Mouse (Mus musculus) midbrain, embryonic 10.5 days (tissue): ENCODE data around the gene Slc25a48. TPM values are rescaled to one million over a fixed set of nuclear protein-coding genes. Genes with fewer than 3 reads are reported as not detected.

Source experiments
- DNase-seq: peaks from one replicate; pipeline ENCODE4 v3.0.0-alpha.2; 2017; ENCODE audit warnings: low spot score
- H3K27ac ChIP-seq: fragments of 300-500 bp; sonication (generic); replicated peaks from 2 replicates; pipeline ENCODE4 v1.5.1; 2016; ENCODE audit warnings: mild to moderate bottlenecking
- H3K27me3 ChIP-seq: fragments of 300-500 bp; sonication (generic); 2 replicates; pipeline ENCODE4 v1.6.1; 2016; ENCODE audit warnings: low read depth, mild to moderate bottlenecking; ENCODE audit not compliant: poor library complexity, severe bottlenecking
- H3K36me3 ChIP-seq: fragments of 300-500 bp; sonication (generic); 2 replicates; pipeline ENCODE4 v1.6.1; 2016; ENCODE audit warnings: mild to moderate bottlenecking, moderate library complexity
- H3K4me1 ChIP-seq: fragments of 300-500 bp; sonication (generic); 2 replicates; pipeline ENCODE4 v1.6.1; 2016
- H3K4me3 ChIP-seq: fragments of 300-500 bp; sonication (generic); 2 replicates; pipeline ENCODE4 v1.5.1; 2016; ENCODE audit warnings: mild to moderate bottlenecking, moderate library complexity
- H3K9me3 ChIP-seq: fragments of 300-500 bp; sonication (generic); replicated peaks from 2 replicates; pipeline ENCODE4 v1.6.1; 2016; ENCODE audit warnings: mild to moderate bottlenecking
- WGBS: fragments of 180-500 bp; shearing (Covaris S2); methylation state at CpG from one replicate; pipeline ENCODE4 v1.1.7; 2016; 5-methylcytosine and 5-hydroxymethylcytosine counted together
- polyA plus RNA-seq: library from polyadenylated mRNA; unstranded; fragments of >200 nt; fragmentation: Nextera tagmentation; extraction: Ambion mirVana; gene quantifications from 2 replicates; pipeline ENCODE4 v1.2.1, GENCODE M21; 2016

Gene Slc25a48
- polyA plus RNA-seq, 1 experiment from 2014 or later, result not detected

DNA sequence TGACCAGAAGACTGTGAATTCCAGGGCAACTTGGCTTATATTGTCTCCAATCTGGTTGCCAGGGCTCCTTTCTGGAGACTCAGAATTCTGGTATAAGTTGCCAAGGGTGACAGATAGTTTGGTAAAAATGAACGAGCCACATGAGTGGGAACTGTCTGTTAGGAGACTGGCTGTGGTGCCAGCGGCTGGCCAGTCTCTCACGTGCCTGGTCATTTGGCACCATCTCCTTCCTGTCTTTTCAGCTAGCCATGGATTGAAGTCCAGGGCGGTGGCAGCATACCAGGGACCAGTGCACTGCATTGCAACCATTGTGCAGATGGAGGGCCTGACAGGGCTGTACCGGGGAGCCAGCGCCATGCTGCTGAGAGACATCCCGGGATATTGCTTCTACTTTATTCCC, 25.1 kb downstream of the Slc25a48 start:
- Histone ChIP-seq H3K36me3 (no peaks in the 10 kb centered on the region), H3K27ac (no peak overlapping the region), H3K27me3 (no peaks in the 10 kb centered on the region), H3K4me1 (peaks cover 12% of the 10 kb centered on the region), H3K4me3 (no peak overlapping the region), H3K9me3 (no peaks in the 10 kb centered on the region)
- DNase-seq, result no peak
- 94% methylated on average over 7 of the region's 7 CpGs for WGBS

DNA sequence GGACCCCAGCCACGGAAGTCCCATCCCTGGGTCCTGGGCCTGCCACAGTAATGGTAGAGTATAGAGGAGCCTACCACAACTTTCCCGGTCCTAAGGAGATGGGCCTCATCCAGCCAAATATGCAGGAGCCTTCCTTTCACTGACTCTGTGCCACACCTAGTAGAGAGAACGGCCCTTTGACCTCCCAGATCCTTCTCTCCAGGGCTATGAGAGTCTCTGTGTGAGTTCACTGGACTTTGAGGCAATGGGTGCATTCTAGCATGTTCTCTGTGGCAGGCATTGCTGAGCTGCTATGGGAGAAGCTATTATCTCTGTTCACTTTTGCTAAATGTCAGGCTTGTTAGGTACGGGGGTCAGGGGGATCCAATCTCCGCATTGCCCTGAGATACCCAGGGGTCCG, 25.6 kb downstream of the Slc25a48 start:
- H3K27me3 ChIP-seq, result no peaks in the 10 kb centered on the region
- no peaks in the 10 kb centered on the region for H3K36me3 ChIP-seq
- no peak overlapping the region for H3K27ac ChIP-seq
- WGBS, result 83% methylated on average over 6 of the region's 6 CpGs
- no peak overlapping the region for H3K4me3 ChIP-seq
- DNase-seq, result no peak
- no peaks in the 10 kb centered on the region for H3K9me3 ChIP-seq
- H3K4me1 ChIP-seq, result peaks cover 12% of the 10 kb centered on the region

DNA sequence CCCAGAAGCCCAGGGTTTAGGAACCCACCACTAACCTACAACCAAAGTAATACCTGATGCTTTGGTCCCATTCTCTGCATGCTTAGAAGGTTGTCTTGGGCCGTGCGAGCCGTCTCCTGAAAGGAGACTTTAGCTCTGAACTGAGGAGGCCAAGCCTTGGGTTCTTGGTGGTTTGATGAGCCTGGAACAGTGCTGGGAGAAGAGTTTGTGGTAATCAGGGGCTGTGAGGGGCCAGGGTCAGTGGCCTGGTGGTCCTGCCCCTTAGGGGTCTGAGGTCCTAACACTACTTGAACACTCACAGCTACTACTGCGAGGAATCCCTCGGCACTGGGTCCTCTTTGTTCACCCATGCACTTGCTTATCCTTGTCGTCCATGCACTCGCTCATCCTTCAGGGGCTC, 29.6 kb downstream of the Slc25a48 start:
- no peaks in the 10 kb centered on the region for H3K36me3 ChIP-seq
- H3K4me3 ChIP-seq, result no peak overlapping the region
- H3K9me3 ChIP-seq, result no peaks in the 10 kb centered on the region
- peaks cover 18% of the 10 kb centered on the region for H3K4me1 ChIP-seq
- WGBS, result 92% methylated on average over 7 of the region's 7 CpGs
- H3K27me3 ChIP-seq, result no peaks in the 10 kb centered on the region
- no peak overlapping the region for H3K27ac ChIP-seq
- no peak for DNase-seq

DNA sequence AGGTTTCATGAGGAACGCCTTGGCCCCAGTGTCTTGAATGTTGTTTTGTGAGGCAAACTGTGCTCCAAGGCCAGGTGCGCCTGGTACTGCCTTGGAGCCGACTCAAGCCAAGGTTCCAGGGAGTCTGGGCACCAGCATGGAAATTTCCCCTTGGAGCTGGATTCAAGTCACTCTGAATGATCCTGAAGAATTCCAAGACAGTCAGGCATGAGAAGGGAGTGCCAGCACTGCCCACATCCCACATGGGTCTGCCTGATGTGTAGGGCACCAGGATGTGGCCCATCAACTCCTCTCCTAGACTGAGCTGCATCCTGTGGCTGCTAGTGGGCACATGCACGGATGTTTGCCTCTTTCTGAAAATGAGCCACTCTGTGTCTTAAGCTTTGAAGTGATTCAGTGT, 30.4 kb downstream of the Slc25a48 start:
- Histone ChIP-seq H3K27me3 (no peaks in the 10 kb centered on the region), H3K4me1 (peaks cover 18% of the 10 kb centered on the region), H3K9me3 (no peaks in the 10 kb centered on the region), H3K4me3 (no peak overlapping the region), H3K36me3 (no peaks in the 10 kb centered on the region), H3K27ac (no peak overlapping the region)
- DNase-seq, result no peak
- 92% methylated on average over 4 of the region's 4 CpGs for WGBS

DNA sequence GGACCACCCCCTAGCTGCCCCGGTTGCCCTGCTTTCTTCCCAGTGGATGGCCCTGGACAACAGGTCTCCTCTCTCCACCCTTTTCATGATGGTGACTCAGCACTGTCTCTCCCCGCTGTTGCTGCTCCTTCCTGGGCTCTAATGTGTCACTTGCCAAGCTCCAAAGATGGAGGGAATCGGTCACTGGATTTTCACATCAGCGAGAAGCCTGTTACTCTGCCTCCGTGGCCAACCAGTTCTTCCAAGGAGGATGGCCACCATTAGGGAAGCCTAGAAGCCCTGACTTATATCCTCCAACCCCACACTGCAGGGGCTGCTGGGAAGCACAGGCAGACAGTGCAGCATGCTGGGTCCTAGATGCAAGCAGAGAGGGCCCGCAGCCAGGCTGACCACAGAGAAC, 33.1 kb downstream of the Slc25a48 start:
- Histone ChIP-seq H3K4me1 (peaks cover 6% of the 10 kb centered on the region), H3K27me3 (no peaks in the 10 kb centered on the region), H3K9me3 (no peaks in the 10 kb centered on the region), H3K27ac (no peak overlapping the region), H3K36me3 (no peaks in the 10 kb centered on the region), H3K4me3 (no peak overlapping the region)
- 90% methylated on average over 6 of the region's 6 CpGs for WGBS
- DNase-seq, result no peak

DNA sequence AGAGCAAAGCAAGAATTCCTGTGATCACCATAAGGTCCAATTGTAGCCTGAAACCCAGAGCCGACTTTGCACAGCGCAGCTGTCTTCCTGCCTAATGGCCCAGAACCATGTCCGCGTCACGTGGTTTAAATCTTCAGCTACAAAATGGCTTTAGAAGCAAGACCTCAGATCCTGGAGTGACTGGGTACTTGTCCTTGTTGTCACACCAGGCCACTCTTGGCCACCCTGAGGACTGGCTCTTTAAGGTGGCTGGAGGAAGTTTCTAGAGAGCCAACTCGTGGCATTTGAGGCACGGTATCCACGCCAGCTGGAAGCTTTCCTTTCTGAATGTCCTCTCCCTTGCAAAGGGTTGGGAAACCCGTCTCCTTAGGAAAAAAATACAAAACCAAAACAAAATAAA, 33.8 kb downstream of the Slc25a48 start:
- Histone ChIP-seq H3K4me3 (no peak overlapping the region), H3K36me3 (no peaks in the 10 kb centered on the region), H3K9me3 (no peaks in the 10 kb centered on the region), H3K4me1 (peaks cover 6% of the 10 kb centered on the region), H3K27me3 (no peaks in the 10 kb centered on the region), H3K27ac (no peak overlapping the region)
- DNase-seq, result no peak
- 80% methylated on average over 9 of the region's 9 CpGs for WGBS

DNA sequence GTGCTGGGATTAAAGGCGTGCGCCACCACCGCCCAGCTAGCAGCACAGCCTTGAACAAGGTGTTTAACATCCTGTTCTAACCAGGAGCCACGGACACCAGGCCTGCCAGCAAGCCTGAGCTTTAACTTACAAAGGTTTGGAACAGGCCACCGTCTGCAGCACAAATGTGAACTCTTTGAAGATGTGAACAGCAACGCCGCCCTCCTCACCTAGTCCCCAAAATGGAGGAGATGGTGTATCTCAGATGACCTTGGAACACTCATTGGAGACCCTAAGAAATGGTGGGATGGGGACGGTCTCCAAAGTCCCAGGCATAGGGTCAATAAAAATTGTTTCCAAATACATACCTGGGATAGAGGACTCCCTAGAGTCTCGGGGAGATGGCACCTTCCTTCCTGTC, 34.5 kb downstream of the Slc25a48 start:
- H3K27me3 ChIP-seq, result no peaks in the 10 kb centered on the region
- peaks cover 11% of the 10 kb centered on the region for H3K4me1 ChIP-seq
- 92% methylated on average over 9 of the region's 9 CpGs for WGBS
- H3K4me3 ChIP-seq, result no peak overlapping the region
- H3K27ac ChIP-seq, result no peak overlapping the region
- no peak for DNase-seq
- no peaks in the 10 kb centered on the region for H3K36me3 ChIP-seq
- H3K9me3 ChIP-seq, result no peaks in the 10 kb centered on the region

DNA sequence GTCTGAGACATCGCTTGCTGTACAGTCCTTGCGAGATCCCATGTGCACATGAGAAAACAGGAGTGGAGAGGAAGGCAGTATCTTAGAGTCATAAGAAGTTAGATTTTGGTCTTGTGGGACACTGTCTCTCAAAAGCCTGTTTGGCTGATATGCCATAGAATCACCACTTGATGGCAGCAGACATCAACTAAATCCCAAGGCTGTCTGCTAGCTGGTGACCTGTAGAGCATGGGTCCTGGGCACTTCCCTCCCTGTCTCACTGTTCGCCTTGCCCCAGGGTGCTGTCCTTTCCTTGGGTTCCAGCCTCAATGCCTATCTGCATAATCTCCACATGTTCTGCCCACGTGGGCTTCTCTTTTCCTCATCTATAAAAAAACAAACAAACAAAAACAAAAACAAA, 37.2 kb downstream of the Slc25a48 start:
- Histone ChIP-seq H3K9me3 (no peaks in the 10 kb centered on the region), H3K27me3 (no peaks in the 10 kb centered on the region), H3K4me1 (peaks cover 11% of the 10 kb centered on the region), H3K27ac (no peak overlapping the region), H3K4me3 (no peak overlapping the region), H3K36me3 (no peaks in the 10 kb centered on the region)
- 34% methylated on average over 4 of the region's 4 CpGs for WGBS
- DNase-seq, result peak; percentile 49

DNA sequence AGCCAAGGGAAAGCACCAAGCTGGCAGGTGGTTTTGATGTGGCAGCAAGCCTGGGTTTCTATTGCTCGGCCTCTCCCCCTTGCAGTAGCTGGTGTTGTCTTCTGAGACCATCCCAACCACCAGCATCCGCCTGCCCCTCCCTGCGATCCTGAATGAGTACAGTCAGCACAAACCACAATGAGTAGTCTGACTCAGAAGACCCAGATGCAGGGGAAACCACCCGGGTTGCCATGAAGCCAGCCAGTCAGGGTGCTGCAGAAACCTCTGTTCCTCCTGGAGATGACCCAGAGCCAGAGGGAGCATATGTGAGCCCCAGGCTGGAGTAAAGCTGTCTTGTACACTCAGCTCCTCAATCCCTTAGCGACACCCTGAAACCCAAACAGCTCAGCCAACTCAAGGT, 38.6 kb downstream of the Slc25a48 start:
- H3K27me3 ChIP-seq, result no peaks in the 10 kb centered on the region
- no peak overlapping the region for H3K4me3 ChIP-seq
- H3K27ac ChIP-seq, result no peak overlapping the region
- H3K9me3 ChIP-seq, result no peaks in the 10 kb centered on the region
- 0 out of 2 replicates have a peak, but pooled peaks cover 5% of the 10 kb centered on the region for H3K4me1 ChIP-seq
- no peak for DNase-seq
- no peaks in the 10 kb centered on the region for H3K36me3 ChIP-seq
- WGBS, result 79% methylated on average over 5 of the region's 5 CpGs

DNA sequence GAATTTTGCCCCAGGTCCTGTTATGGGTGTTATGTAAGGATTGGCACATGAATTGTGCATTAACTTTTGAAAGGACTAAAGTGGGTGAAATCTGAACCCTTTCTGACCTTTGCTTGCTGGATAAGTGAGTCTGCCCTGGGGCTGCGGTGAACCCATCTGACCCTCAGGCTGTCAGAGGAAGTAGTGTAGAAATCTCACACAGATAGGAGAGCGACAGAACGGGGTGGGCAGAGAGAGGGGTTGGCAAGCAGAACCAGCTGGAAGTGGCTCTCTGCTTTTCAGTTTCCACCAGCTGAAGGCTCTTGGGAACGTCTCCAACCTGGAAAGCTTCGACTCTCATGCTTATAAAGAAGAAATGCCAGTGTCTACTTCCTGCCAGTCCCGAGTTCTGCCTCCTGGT, 39.1 kb downstream of the Slc25a48 start:
- WGBS, result 74% methylated on average over 6 of the region's 6 CpGs
- 0 out of 2 replicates have a peak, but pooled peaks cover 5% of the 10 kb centered on the region for H3K4me1 ChIP-seq
- no peak overlapping the region for H3K4me3 ChIP-seq
- H3K36me3 ChIP-seq, result no peaks in the 10 kb centered on the region
- H3K27me3 ChIP-seq, result no peaks in the 10 kb centered on the region
- no peak overlapping the region for H3K27ac ChIP-seq
- DNase-seq, result no peak
- H3K9me3 ChIP-seq, result no peaks in the 10 kb centered on the region

DNA sequence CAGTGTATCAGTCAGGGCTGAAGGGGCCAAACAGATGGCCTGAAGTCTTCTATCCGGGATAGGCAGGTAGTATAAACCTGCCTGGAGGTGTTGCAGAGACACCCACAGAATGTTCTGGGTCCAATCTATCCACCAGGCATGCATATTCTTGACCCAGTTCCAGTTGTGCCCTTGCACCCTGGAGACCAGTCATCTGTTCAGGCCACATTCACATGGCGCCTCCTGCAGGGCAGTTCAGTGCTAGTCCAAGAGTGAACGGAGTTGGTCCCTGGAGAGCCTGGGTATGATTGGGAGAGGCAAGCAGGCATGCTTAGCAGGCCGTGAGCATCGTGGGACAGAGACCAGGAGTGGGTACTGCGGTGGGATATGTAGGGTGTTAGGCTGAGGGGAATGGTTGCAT, 39.9 kb downstream of the Slc25a48 start:
- H3K4me3 ChIP-seq, result no peak overlapping the region
- H3K27ac ChIP-seq, result no peak overlapping the region
- no peaks in the 10 kb centered on the region for H3K36me3 ChIP-seq
- 0 out of 2 replicates have a peak, but pooled peaks cover 5% of the 10 kb centered on the region for H3K4me1 ChIP-seq
- no peak for DNase-seq
- no peaks in the 10 kb centered on the region for H3K9me3 ChIP-seq
- 90% methylated on average over 6 of the region's 6 CpGs for WGBS
- H3K27me3 ChIP-seq, result no peaks in the 10 kb centered on the region

DNA sequence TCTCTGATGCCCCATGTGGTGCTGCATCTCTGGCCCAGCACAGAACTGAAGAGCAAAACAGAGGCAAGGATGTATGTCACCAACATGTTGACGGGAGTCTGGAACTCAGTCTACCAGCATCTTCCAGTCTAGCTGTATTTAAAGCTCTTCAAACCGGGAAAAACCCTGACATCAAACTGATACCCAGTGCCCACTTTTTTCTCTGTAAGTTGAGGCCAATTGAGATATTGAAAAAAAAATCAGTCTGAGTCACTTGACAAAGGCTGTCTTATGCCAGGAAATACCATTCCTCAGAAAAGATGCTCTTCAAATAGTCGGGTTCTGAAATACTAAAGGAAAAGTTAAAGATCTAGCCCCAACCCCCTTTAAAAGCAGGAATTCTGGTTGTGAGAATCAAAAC, 44.0 kb downstream of the Slc25a48 start, which contains the start of gene Il9:
Gene Il9 (minus strand): TSS at position 101 of the 400 bp plus-strand sequence.
- H3K4me1 ChIP-seq, result 0 out of 2 replicates have a peak, but pooled peaks cover 3% of the 10 kb centered on the region
- DNase-seq, result no peak
- H3K27me3 ChIP-seq, result no peaks in the 10 kb centered on the region
- no peaks in the 10 kb centered on the region for H3K36me3 ChIP-seq
- 87% methylated on average over 3 of the region's 3 CpGs for WGBS
- H3K27ac ChIP-seq, result no peak within 1 kb of the TSS
- no peak within 1 kb of the TSS for H3K4me3 ChIP-seq
- no peaks in the 10 kb centered on the region for H3K9me3 ChIP-seq

DNA sequence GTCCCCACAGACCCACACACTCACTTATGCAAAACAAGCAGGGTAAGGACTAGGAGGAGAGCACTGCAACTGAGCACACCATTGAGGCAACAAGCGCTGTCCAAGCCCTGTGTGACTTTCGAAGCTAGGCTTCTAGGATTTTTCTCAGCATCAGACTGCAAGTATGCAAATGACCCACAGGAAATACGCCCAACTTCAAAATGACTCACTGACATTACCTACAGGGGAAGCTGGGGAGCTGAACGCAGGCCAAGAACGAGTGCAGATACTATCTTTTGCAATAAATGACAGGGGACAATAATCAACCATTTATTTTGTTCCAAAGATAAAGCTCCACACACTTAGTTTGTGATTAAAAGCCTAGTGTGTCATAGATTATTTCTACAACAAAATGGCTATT, 49.9 kb downstream of the Slc25a48 start:
- Histone ChIP-seq H3K4me3 (no peak overlapping the region), H3K36me3 (no peaks in the 10 kb centered on the region), H3K27me3 (no peaks in the 10 kb centered on the region), H3K9me3 (no peaks in the 10 kb centered on the region; the same call in 1 of the 2 replicates), H3K4me1 (no peaks in the 10 kb centered on the region), H3K27ac (no peak overlapping the region)
- DNase-seq, result no peak
- 85% methylated on average over 5 of the region's 5 CpGs for WGBS

DNA sequence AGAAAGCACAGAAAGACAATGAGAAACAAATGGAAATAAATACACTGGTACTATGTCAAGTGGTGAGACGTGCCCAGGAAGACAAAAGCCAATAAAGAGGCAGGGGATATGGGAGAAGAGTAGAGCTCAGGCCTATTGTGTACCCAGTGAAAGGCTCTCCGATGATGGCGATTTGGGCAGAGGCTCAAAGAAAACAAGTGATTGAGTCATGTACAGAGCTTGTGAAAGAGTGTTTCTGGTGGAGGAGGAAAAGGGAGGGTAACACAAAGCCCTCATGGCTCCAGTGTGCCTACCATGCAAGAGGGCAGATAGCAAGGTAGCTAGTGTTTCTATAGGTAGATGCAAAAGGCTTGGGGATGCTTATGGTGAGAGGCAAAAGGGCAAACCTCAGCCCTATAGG, 56.3 kb downstream of the Slc25a48 start:
- 55% methylated on average over 3 of the region's 3 CpGs for WGBS
- H3K4me3 ChIP-seq, result no peak overlapping the region

More for the DNA sequence above, 56.3 kb downstream of the Slc25a48 start:
- H3K27ac ChIP-seq, result no peak overlapping the region
- DNase-seq, result no peak
- no peaks in the 10 kb centered on the region for H3K36me3 ChIP-seq
- H3K27me3 ChIP-seq, result no peaks in the 10 kb centered on the region
- no peaks in the 10 kb centered on the region; the same call in 1 of the 2 replicates for H3K9me3 ChIP-seq
- peaks cover 4% of the 10 kb centered on the region for H3K4me1 ChIP-seq
